Mouse (Mus musculus) right cerebral cortex, postnatal 10 days (tissue): ENCODE measurements around the gene 4933430I17Rik.
A peak's percentile ranks its signal among the peaks of the same experiment; 100 is the strongest.
"Not testable (repeated sequence)": the region's sequence is repeated elsewhere in the genome, so short reads cannot be mapped to it uniquely, and the experiment has no call there.

Experiments used
- DNase-seq, 2 experiments: peaks; one replicate each; pipeline ENCODE4 v3.0.0; 2021; ENCODE audit warnings: low spot score in 2 of 2

The 4933430I17Rik gene

GRCm38 (mm10) chr4:62524651-62525488 is at the start of gene 4933430I17Rik, which contains the start of gene Pole3:
TSS of gene 4933430I17Rik (plus strand) at chr4:62525369.
TSS of gene Pole3 (minus strand) at chr4:62525068.
- peak; percentile 98 for DNase-seq

DNA sequence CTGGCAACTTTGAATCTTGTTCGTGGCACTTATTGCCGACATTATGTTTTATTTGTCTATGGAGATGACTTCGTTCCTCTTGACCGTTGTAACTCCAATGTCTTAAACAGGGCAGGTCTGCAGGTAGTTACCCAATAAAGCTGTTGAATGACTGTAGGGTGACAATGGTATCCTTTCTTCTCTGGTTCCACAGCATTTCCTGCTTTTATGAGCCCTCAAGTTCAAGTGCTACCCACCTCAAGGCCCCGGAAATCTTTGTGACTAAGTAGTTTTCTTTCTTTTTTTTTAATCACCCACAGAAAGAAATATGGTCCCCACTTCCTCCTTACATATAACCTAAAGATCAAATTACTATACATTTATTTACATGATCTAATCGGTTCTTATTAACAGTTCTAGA is 49.4 kb upstream of the 4933430I17Rik start:
- no peak for DNase-seq

DNA sequence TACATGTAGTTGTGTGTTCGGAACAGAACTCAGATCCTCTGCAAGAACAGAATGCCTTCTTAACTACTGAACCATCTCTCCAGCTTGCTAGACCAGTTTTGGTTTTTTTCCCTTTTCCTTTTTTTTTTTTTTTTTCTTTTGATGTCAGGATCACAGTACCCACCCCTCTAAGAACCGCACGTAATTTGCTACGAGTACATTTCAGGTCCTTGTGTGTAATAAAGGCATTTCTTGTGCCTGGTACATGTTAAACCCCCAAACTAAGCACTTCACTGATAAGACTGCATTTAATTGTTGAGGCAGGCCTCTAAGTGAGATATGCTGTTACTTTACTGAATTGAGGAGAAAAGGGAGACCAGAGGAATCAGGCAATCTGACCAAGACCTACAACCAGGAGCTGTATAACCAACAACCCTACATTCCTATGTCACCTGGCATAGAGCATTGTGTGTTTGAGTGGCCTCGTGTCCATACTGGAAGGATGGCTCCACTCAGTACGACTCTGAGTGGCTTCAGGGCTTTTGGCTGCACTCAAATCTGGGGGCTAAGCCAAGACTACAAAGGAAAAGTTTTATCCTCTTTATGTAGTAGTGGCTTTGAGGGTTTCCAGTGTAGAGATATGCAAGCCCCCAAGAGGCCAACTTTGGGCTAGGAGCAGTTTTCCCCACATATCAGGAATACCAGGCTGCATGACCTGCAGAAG is 47.5 kb upstream of the 4933430I17Rik start:
- no peak for DNase-seq

DNA sequence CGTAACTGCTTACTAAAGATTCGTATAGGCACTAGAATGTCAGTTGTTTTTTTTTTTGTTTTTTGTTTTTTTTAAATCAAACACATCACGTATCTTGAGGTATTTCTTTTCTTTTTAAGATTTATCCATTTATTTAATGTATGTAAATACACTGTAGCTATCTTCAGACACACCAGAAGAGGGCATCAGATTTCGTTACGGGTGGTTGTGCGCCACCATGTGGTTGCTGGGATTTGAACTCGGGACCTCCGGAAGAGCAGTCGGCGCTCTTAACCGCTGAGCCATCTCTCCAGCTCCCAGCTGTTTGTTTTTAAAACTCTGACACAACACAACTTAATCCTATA is 45.6 kb upstream of the 4933430I17Rik start:
- not testable (repeated sequence) for DNase-seq

- no peak for DNase-seq
These were observed 45.0 kb upstream of the 4933430I17Rik start, which contains the start of gene Bspry for GRCm38 (mm10) chr4:62479937-62480708. TSS of gene Bspry (plus strand) at chr4:62480053.

DNA sequence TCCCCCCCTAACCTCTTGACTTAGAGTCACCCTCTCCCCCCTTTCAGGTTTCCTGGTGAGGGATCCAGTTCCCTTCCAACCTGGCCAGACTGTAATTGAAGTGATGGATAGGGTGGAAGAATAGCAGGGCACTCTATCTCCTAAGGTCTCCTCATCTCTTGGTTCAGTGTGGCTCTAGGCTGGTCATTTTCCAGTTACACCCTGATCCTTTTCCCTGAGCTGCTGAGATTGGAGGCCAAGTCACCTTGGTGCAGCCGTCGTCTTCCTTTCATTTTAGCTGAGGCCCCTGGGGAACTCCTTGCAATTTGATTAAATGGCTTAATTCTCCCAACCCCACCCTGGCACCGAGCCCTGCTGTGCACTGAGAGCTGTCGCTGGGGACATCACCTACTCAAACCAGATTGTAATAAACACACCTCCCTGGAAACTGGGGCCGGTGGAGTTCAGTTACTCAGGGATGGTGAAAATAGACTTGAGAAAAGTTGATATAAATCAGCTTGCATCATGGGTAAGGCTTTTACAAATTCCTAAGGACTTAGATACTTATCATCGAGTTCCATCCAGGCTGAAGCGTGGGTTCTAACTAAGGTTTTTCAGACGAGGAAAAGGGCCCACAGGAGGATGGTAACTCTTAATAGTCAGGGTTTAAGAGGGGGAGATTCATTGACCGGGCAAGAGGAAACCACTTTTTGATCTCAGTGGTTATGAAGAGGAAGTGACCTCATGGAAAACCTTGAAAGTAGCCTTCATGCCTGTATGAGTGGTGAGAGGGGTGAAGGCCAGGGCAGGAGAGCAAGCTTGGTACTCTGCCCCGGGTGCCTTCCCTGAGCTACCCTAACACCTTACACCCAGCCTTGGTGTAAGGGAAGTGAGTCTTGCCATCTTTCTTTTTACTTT is 44.2 kb upstream of the 4933430I17Rik start:
- DNase-seq, result no peak

- no peak for DNase-seq
These were observed 40.2 kb upstream of the 4933430I17Rik start for GRCm38 (mm10) chr4:62484928-62485327.

DNA sequence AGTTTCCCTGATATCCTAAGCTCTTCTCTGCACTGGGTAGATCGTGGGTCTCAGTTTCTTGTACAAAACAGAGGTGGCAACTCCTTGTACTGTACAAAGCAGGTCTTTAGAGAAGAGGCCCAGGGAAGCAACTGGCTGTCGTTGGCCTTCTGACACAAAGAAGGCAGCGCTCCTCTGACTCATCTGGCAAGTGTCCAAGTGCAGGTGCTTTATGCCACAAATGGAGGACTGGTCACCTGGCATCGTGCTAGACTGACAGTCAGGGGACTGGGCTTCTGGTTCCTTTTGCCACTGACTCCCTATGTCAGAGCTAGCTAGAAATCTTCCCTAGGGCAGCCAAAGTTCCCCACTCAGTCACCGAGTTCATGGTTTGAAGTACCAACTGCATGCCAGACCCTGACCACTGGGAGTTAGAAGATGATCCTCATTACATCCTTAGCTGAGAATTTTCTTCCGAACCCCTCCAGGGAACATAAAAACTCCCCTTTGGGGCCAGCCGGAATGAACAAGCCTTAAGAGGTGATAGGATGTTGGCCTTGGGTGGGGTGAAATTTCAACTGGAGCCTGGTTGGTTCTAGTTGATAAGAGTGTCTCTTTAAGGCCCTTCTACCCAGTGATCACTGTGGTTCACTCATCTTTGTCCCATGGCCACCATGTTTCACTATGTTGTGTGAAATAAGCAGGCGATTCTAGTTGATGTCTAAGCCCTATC is 39.6 kb upstream of the 4933430I17Rik start:
- no peak for DNase-seq

DNA sequence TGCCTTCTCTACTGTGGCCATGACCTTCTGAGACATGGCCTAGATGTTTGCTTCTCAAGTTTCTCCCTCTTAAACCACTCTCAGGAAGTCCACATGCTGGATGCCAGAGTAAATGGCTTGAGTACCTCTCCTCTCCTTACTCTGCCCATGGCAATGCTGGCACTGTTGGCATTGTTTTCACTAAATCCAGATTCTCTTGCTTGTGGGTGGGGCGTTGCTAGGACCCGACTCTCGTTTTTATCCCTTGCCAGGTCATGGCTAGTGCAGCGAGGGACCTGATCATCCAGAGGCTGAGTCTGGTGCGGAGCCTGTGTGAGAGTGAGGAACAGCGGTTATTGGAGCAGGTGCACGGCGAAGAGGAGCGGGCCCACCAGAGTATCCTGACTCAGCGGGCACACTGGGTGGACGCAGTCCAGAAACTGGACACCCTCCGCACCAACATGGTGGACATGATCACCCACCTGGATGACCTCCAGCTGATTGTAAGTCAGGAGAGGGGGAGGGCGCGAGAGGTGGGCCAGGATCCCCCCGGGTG is 38.9 kb upstream of the 4933430I17Rik start:
- DNase-seq, result no peak

DNA sequence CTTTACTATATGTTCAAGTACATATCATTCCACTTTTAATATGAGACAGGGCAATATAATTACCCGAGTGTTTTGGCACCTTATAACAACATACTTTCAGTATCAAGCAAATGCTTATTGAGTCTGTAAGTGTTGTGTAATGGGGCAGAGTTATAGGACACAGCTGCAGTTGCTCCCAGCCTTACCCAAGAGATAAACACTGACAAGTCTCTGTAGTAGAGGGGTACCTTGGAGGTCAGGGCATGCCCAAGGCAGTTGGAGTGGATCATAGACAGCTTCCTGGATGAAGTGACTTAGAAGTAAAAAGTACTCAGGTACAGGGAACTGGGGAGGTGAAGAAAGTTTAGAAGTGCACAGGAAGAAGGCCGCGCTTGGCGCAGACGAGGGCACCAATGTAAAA is 38.0 kb upstream of the 4933430I17Rik start:
- DNase-seq, result no peak

DNA sequence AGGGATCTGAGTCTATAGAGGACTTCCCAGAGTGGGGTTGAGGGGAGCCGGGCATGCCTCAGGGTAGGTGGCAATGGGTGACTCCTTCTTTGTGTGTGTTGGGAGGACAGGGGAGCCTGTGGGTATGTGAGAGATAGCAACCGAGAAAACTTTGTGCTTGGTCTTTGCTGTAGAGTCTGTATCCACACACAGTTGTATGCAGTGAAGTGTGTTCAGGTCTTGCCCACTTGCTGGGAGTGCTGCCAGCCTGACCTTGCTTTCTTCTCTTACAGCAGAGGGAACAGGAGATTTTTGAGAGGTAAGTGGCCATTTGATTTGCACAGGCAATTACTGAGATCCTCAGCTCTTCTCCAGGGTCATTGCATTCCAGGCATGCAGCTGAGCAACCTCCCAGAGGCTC is 37.3 kb upstream of the 4933430I17Rik start:
- no peak for DNase-seq

GRCm38 (mm10) chr4:62492682-62493081 is 32.5 kb upstream of the 4933430I17Rik start:
- peak; percentile 68 to 69 for DNase-seq

- DNase-seq, result no peak
These were observed 30.9 kb upstream of the 4933430I17Rik start for GRCm38 (mm10) chr4:62494230-62494629.

DNA sequence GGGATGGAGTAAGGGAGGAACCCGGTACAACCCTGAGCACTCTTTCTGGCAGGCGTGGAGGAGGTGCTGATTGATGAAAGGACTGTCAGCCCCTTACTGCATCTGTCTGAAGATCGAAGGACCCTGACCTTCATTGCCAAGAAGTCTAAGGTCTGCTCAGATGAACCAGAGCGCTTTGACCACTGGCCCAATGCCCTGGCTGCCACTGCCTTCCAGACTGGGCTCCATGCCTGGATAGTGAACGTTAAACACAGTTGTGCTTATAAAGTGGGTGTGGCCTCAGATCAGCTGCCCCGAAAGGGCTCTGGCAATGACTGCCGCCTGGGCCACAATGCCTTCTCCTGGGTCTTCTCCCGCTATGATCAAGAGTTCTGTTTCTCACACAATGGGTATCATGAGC is 29.2 kb upstream of the 4933430I17Rik start:
- DNase-seq, result no peak

GRCm38 (mm10) chr4:62496815-62497214 is 28.4 kb upstream of the 4933430I17Rik start:
- DNase-seq, result peak; percentile 76 to 81

DNA sequence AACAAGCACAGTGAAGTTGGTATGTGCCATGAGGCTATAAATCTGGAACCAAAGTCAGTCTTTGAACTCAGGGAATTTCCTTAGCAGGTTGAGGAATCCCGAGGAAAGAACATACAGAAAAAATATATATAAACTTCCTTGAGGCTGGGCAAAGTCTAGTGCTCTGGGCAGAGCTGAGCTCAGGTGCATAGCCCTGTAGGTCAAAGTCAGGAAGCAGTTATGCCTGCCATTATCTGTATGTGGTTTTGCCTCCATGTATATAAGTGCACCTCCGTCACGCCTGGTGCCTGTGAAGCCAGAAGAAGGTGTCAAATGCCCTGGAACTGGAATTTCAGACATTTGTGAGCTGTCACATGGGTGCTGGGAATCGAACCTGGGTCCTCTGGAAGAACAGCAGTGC is 24.4 kb upstream of the 4933430I17Rik start:
- DNase-seq, result no peak

- no peak for DNase-seq
These were observed 23.6 kb upstream of the 4933430I17Rik start for GRCm38 (mm10) chr4:62501534-62501933.

DNA sequence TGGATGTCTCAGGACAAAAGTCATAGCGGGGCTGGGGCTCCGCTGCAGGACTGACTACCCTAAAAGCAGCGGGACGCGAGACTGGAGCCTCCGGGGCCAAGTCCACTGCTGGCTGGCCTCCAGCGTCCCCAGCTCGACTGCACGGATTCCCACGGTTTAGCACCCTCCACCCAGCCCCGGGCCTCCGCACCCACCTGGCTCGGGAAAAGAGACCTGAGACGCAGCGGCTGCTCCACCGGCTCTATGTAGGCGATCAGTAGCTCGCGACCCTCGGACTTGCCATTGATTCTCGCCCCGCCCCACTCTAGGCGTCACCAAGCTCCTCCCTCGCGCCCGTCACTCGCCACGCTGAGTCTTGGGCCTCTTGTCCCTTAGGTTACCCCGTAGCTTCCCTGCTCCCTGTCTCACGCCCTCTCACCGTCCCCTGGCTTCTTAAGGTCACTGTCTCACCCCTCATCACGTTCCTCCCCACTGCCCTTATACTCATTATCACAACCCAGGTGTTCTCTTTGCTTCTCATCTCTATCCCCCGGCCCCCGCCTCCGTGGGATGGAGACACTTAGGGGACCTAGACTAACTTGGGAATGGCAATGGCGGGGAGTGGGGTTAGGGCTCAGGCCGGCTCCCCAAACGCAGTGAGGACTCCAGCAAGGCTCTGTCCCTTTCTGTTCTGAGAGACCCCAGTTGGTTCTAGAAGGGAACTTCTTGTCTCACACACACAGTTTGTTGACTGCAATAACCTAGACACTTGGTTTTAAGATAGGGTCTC is 23.0 kb upstream of the 4933430I17Rik start:
- DNase-seq, result peak; percentile 92 to 93

GRCm38 (mm10) chr4:62502969-62503368 is 22.2 kb upstream of the 4933430I17Rik start:
- no peak for DNase-seq
